Mouse (Mus musculus): ENCODE results near the gene C1qb. TPM values are rescaled to one million over a fixed set of nuclear protein-coding genes. Genes with fewer than 3 reads are reported as not detected.

C1qb gene
- total RNA-seq, 2 experiments from 2014 or later = 20.3 to 84.5 TPM

Other genes with a start within 250 kb of the C1qb start
- gene Ephb2, start 50.2 kb downstream of the C1qb start, total RNA-seq (2015; ENCODE audit: low replicate concordance) = not detected in 2 replicates
- 0.09 and 1.4 TPM in 2 replicates for gene Ephb2, start 50.2 kb downstream of the C1qb start, total RNA-seq (2017; ENCODE audit: low replicate concordance)
- 27.1 and 31.3 TPM in 2 replicates for gene C1qc, start 6.9 kb upstream of the C1qb start, total RNA-seq (2015; ENCODE audit: low replicate concordance)
- gene C1qc, start 6.9 kb upstream of the C1qb start, total RNA-seq (2017; ENCODE audit: low replicate concordance) = 26.6 and 32.5 TPM in 2 replicates
- gene C1qa, start 12.6 kb upstream of the C1qb start, total RNA-seq (2015; ENCODE audit: low replicate concordance) = 30.1 and 40.9 TPM in 2 replicates
- gene C1qa, start 12.6 kb upstream of the C1qb start, total RNA-seq (2017; ENCODE audit: low replicate concordance) = 34.8 and 35.7 TPM in 2 replicates
- gene Epha8, start 70.6 kb upstream of the C1qb start, total RNA-seq (2015; ENCODE audit: low replicate concordance) = not detected in 2 replicates
- not detected in 2 replicates for gene Epha8, start 70.6 kb upstream of the C1qb start, total RNA-seq (2017; ENCODE audit: low replicate concordance)
- 0.42 and 0.58 TPM in 2 replicates for gene Zbtb40, start 162.6 kb upstream of the C1qb start, total RNA-seq (2015; ENCODE audit: low replicate concordance)
- gene Zbtb40, start 162.6 kb upstream of the C1qb start, total RNA-seq (2017; ENCODE audit: low replicate concordance) = 2.9 and 4.4 TPM in 2 replicates

All from erythroblast, adult 5-6 weeks (primary cell).